Mouse (Mus musculus): Measurements from ENCODE around the gene Upp2. TPM values are rescaled to one million over a fixed set of nuclear protein-coding genes. Genes with fewer than 3 reads are reported as not detected.

Gene Upp2
- polyA plus RNA-seq (2012; rRNA removed) = 11.9 and 14.5 TPM in 2 replicates

GRCm38 (mm10) chr2:58567066-58567810 is at the start of gene Upp2, which contains the start of gene Acvr1:
Upp2 (plus strand) TSS chr2:58567298.
Acvr1 (minus strand) TSS chr2:58567157.

Other genes starting within 250 kb of the Upp2 start
- gene Acvr1c, start 209.4 kb upstream of the Upp2 start, polyA plus RNA-seq (2012; rRNA removed) = 0.73 and 0.89 TPM in 2 replicates
- not detected in 2 replicates for gene Gm17409, start 97.2 kb upstream of the Upp2 start, polyA plus RNA-seq (2012; rRNA removed)
- 3.8 and 4.8 TPM in 2 replicates for gene Acvr1, start 141 bp upstream of the Upp2 start, polyA plus RNA-seq (2012; rRNA removed)

Measured in colon, adult 2 months (tissue).